Mouse (Mus musculus) heart, postnatal 0 days (tissue): Measurements from ENCODE around the gene Lcp2.

Source experiments
- CTCF ChIP-seq: IDR thresholded peaks from 2 replicates; pipeline ENCODE4 v1.5.1; 2016; ENCODE audit warnings: antibody characterized with exemption, control low read depth, low read depth
- EP300 ChIP-seq: IDR thresholded peaks from 2 replicates; pipeline ENCODE4 v1.6.1; 2016; ENCODE audit warnings: antibody characterized with exemption, low read depth

GRCm38 (mm10) chr11:34049125-34049379 is 2.3 kb downstream of the Lcp2 start:
- no peak for TF ChIP-seq CTCF
- no peak for TF ChIP-seq EP300
